ENCODE assay signal across 7 mouse cellular contexts in the genomic region with DNA sequence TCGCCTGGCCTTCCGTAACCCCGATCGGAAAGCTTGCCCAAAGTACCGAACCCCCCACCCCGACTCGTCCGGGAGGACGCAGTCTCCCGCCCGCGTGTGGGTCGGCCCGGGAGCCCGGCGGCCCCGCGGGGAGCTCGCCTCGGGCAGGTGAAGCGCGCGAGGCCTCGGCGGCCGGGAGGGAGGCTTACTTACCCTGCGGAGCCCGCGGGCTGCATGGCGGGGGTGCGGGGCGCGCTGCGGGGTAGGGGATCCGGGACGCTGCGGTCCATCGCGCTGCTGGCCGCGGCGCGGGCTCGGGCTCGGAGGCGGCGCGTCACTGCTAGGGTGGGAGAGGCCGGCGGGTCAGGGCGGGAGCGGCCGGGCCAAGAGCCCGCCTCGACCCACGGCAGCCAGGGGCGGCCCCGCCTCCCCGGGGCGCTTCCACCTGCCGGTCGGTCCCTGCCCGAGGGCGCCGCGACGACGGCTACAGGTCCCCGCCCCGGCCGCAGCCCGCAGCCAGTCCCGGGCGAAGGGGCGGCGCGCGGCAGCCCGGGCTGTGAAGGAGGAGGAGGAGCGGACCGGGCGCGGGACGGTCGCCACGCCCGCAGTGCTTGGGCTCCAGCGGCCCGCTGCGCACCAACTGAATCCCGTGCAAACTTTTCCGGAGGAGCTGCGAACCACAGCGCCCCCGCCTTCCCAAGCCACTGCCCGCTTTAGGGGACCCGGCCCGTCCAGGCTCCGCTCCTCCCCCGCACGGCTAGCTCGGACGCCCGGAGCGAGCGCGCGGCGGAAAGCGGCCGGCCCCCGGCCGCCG. TPM values are rescaled to one million over a fixed set of nuclear protein-coding genes. Genes with fewer than 3 reads are reported as not detected.
DNase-seq lines count a peak whose midpoint lies in the region; ATAC-seq lines count a peak whose summit lies in the region.

No protein-coding gene starts in this region.

- H3K4me3 ChIP-seq in embryonic facial prominence, embryonic 11.5 days (ENCODE audit: low read depth, low read length), result peak overlapping the region; percentile 72
- peak overlapping the region; percentile 72 for H3K4me3 ChIP-seq in limb, embryonic 15.5 days
- peak overlapping the region; percentile 83 for H3K4me3 ChIP-seq in midbrain, embryonic 15.5 days

- peak; percentile 89 for ATAC-seq in embryonic facial prominence, embryonic 11.5 days (replicated peaks; ENCODE audit: insufficient number of reproducible peaks, low FRiP score, low TSS enrichment, low read depth)
- ATAC-seq in limb, embryonic 15.5 days (ENCODE audit: insufficient number of reproducible peaks, low FRiP score, low TSS enrichment, low read depth), result peak; percentile 81
- peak; percentile 92 for ATAC-seq in midbrain, embryonic 15.5 days (replicated peaks)

- no peaks in the 10 kb centered on the region; the same call in 1 of the 2 replicates for H3K4me1 ChIP-seq in embryonic facial prominence, embryonic 11.5 days (ENCODE audit: control insufficient read depth, insufficient read depth, low read length)
- peaks cover 10% of the 10 kb centered on the region for H3K4me1 ChIP-seq in limb, embryonic 15.5 days
- peaks cover 18% of the 10 kb centered on the region for H3K4me1 ChIP-seq in midbrain, embryonic 15.5 days

- WGBS in embryonic facial prominence, embryonic 11.5 days, result under 1% methylated on average over 48 of the region's 114 CpGs
- under 1% methylated on average over 100 of the region's 114 CpGs for WGBS in limb, embryonic 15.5 days
- WGBS in midbrain, embryonic 15.5 days, result under 1% methylated on average over 77 of the region's 114 CpGs

- H3K9me3 ChIP-seq in embryonic facial prominence, embryonic 11.5 days (replicated peaks; ENCODE audit: control insufficient read depth, low read length), result no peaks in the 10 kb centered on the region
- H3K9me3 ChIP-seq in limb, embryonic 15.5 days, result no peaks in the 10 kb centered on the region
- no peaks in the 10 kb centered on the region for H3K9me3 ChIP-seq in midbrain, embryonic 15.5 days

- no peaks in the 10 kb centered on the region for H3K36me3 ChIP-seq in embryonic facial prominence, embryonic 11.5 days (replicated peaks; ENCODE audit: control insufficient read depth, insufficient read depth, low read depth, low read length)
- no peaks in the 10 kb centered on the region for H3K36me3 ChIP-seq in limb, embryonic 15.5 days
- no peaks in the 10 kb centered on the region for H3K36me3 ChIP-seq in midbrain, embryonic 15.5 days (replicated peaks)

- H3K4me2 ChIP-seq in embryonic facial prominence, embryonic 11.5 days (ENCODE audit: low read depth, low read length), result peak overlapping the region; percentile 99
- peak overlapping the region; percentile 96 for H3K4me2 ChIP-seq in limb, embryonic 15.5 days
- H3K4me2 ChIP-seq in midbrain, embryonic 15.5 days, result peak overlapping the region; percentile 99

- peak overlapping the region; percentile 72 for H3K9ac ChIP-seq in embryonic facial prominence, embryonic 11.5 days (replicated peaks; ENCODE audit: low read length)
- H3K9ac ChIP-seq in limb, embryonic 15.5 days, result peak overlapping the region; percentile 69
- H3K9ac ChIP-seq in midbrain, embryonic 15.5 days, result peak overlapping the region; percentile 51

- DNase-seq in adrenal gland, postnatal 14 days, result peak; percentile 94
- peak; percentile 70 for DNase-seq in embryonic facial prominence, embryonic 11.5 days (ENCODE audit: low spot score)
- DNase-seq in heart, adult 9 months (ENCODE audit: low spot score in 2 of 2), result peak; percentile 87 to 88
- peak; percentile 92 to 93 for DNase-seq in kidney, adult 8-10 months
- DNase-seq in spleen, postnatal 10 days (ENCODE audit: low spot score in 2 of 2), result peak; percentile 30 to 64

- H3K27me3 ChIP-seq in embryonic facial prominence, embryonic 11.5 days (ENCODE audit: control insufficient read depth, insufficient read depth, low read length), result peaks cover 12% of the 10 kb centered on the region
- 0 out of 2 replicates have a peak, but pooled peaks cover 8% of the 10 kb centered on the region for H3K27me3 ChIP-seq in limb, embryonic 15.5 days
- H3K27me3 ChIP-seq in midbrain, embryonic 15.5 days (replicated peaks), result peaks cover 6% of the 10 kb centered on the region; the same call in 1 of the 2 replicates

- 0 out of 2 replicates have a peak overlapping the region, but pooled peaks have one; percentile 3 for H3K27ac ChIP-seq in embryonic facial prominence, embryonic 11.5 days (replicated peaks; ENCODE audit: low read depth, low read length)
- peak overlapping the region; percentile 81 for H3K27ac ChIP-seq in limb, embryonic 15.5 days
- peak overlapping the region; percentile 55 for H3K27ac ChIP-seq in midbrain, embryonic 15.5 days

RNA-seq across cellular contexts. Expression of a gene that starts 0.8 kb away (rescaled TPM):
- 189 and 216 TPM in 2 replicates for total RNA-seq in adrenal gland, postnatal 14 days (2021)
- polyA plus RNA-seq in embryonic facial prominence, embryonic 11.5 days (2014; fragmentation: Nextera tagmentation; extraction: Ambion mirVana), result 2.2 and 2.4 TPM in 2 replicates
- 4.4 TPM in 2 replicates for polyA plus RNA-seq in limb, embryonic 15.5 days (2015; fragmentation: Nextera tagmentation; extraction: Ambion mirVana)
- polyA plus RNA-seq in midbrain, embryonic 15.5 days (2015; fragmentation: Nextera tagmentation; extraction: Ambion mirVana), result 3.1 and 3.4 TPM in 2 replicates

Comparison
In these comparisons a context has a peak if more than half of its experiments do, and no peak if none do; other contexts are left out.
1. Peak in every context shown above with its lines: DNase-seq, ATAC-seq, H3K4me3 ChIP-seq and H3K27ac ChIP-seq.
2. H3K27ac ChIP-seq: peak in every context shown above with its lines; median percentile 81 in limb, embryonic 15.5 days; 55 in midbrain, embryonic 15.5 days; 3 in embryonic facial prominence, embryonic 11.5 days.